Mouse (Mus musculus): Measurements from ENCODE around the gene Aqp5.

Gene Aqp5

DNA sequence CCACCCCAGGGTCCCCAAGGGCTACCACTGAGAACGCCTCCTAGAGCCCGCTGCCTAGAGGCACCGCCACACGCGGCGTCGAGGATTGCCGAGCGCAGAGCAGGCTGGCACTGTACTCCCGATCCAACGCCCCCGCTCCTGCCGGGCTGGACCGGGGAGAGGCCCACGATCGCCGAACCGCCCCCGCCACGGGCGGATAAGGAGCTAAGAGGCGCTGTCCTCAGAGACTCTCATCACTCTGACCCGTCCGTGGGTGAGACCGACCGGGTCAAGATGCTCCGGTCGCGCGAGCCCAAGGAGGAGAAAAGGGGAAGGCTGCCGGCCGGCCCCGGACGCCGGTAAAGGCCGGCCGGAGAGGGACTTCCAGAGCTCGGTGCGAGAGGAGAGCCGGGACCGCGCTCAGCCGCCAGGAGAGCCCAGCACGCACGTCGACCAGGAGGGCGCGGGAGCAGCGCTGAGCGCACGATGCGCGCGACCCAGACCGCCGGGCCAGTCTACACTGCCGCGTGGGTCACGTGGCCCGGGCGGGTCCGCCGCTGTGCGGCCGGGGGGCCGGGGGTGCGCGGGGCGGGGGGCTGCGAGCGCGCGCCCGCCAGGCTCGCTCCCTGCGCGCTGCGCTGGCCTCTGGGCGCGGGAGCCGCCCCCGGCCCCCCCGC lies at the start of gene Aqp5:
Gene Aqp5, plus strand, starts transcription at position 354 of the 656 bp plus-strand sequence.
- no peak for DNase-seq

DNA sequence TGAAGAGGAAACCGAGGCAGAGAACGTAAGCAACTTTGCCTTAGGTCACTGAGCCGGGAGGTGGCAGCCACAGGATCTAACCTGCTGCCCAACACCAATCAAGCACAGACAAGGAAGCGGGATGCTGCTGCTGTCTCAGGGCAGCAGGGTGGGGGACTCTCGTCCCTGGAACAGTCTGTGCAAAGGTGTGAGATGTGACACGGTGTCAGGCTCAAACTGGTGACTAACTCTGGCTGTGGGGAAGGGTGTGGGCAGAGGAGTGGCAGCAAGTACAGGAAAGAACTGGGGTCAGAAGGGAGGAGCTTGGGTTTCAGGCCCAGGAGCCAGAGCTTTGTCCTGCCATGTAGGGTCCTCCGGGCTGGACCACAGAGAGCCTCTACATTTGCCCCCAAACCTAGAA lies 46.5 kb upstream of the Aqp5 start:
- no peak for DNase-seq

DNA sequence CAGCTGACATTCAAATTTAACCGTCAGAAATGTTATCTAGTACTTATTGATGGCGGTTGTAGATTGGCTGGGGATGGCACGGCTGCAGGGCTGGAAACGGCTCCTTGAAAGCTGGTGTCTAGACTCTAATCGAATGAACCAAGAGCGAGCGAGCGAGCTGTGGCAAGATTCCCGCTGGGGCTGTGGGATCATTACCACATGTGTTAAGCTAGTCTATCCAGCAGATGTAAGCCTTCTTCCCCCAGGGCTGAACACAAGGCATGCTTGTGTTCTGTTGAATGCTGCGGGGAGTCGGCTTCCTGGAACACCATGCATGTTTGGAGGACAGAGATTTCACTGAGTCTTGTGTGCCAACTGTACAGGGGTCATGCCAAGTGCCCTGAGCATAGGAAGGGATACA lies 44.0 kb upstream of the Aqp5 start:
- no peak for DNase-seq

DNA sequence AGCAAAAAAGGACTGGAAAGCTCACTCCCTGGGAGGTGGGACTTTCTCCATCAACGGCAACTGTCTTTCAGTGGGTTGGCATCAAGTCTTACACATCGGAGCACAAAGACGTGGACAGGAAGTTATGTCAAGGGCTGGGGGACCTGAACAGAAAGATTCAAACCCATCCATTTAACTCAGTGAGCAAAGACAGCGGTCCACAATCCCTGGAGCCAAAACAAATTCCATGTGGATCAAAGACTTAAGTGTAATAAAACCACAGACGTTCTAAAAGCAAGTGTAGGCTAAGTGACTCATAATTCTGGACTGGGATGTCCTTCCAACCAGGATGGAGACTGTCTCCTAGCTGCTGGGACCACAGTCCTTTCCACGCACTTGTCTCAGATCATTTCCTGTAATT lies 42.9 kb upstream of the Aqp5 start:
- DNase-seq: no peak

DNA sequence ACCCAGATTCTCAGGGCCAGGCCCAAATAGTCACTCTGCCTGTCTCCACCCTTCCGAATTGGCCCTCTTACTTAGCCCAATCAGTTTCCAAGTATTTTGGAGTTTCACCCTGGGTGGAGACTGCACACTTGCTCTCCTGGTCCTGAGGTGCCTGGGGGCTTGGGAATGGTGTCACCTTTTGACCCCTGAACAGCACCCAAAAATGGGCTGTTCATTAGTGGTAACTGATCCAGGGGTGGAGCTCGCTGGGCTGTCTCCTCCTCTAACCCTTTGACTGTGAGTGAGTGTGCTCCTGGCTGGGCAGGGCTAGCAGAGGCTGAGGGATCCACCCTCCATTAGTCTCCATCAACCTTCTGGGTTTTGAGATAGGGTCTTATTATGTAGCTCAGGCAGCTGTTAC lies 40.7 kb upstream of the Aqp5 start:
- DNase-seq: no peak

DNA sequence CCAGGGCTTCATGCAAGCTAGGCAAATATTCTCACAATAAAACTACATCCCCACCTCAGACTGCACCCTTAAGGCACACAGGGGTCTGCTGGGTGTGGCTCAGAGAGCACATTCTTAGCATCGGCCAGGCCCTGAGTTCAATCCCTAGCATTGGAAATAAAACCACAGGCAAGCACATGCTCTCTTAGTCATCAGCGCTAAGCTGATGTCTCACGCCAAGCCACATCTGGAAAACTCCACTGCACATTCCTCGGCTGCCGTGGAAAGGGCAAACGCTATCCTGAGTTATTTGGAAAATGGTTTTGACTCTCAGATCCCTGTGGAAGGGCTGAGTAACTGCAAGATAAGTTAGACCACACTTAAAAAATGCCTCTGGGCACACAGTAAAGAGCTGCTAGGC lies 36.8 kb upstream of the Aqp5 start:
- DNase-seq: no peak

DNA sequence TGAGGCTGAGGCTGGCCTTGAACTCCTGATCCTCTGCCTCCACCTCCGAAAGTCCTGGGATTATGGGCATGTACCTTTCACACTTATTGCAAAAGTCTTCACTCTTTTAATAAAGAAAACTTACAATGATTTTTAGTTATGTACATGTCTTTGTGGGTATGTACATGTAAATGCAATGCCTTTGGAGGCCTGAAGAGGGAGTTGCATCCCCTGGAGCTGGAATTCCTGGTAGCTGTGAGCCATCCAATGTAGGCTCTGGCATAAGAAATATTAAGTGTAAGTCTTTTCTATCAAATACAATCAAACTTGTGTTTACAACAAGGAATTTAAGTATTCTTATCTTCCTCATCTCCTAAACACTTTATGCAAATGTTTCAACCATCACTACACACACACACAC lies 31.6 kb upstream of the Aqp5 start:
- DNase-seq: no peak

DNA sequence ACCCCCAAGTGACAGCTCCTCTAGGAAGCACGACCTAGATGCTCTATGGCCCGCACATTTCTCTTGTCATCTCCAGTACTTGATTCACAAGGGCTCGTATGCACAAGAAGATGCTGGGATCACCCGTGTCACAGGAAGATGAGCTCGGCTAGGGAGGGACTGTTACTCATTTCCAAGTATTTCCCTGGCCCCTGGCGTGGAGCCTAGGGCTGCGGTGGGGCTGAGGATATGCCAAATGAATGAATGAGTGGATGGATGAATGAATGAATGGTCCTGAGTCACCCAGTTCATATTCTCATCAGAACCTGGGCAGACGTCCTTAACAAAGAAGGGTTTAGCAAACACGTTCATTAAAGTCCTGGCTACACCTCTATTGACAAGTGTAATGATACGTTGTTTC lies 30.3 kb upstream of the Aqp5 start:
- no peak for DNase-seq

DNA sequence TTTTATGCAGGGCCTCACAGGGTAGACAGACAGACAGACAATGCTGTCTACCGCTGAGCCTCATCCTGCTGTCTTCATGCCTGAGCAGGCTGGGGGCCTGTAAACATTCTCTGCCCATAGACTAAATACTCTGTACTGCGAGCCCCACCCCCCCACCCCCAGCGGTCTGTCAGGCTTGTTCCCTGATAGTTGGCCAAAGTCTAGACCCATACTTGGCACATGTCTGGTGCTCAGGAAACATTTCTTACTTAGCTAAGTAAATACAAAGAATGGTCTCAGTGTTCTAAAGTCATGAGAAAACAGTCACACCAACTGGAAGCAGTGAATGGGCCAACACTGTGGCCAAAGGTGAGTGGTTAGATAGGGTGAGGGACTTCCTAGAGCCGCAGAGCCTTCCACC lies 23.2 kb upstream of the Aqp5 start:
- no peak for DNase-seq

DNA sequence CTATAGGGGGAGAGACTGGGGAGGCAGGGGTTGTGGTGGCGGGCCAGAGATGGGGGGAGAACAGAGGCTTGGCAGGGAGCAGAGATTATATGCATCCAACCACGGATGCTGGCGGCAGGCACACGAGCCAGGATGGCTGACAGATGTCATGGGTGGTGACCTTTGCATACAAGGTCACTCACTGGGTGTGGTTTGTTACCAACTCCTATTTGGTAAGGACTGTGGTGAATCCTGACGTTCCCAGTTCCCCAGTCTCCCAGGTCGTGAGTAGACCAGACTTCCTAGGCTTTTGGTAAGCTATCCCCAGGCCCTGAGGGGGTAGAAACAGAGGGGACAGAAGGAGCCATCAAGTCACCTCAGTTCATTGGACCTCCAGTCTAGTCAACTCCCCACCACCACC lies 21.9 kb upstream of the Aqp5 start:
- DNase-seq: no peak

DNA sequence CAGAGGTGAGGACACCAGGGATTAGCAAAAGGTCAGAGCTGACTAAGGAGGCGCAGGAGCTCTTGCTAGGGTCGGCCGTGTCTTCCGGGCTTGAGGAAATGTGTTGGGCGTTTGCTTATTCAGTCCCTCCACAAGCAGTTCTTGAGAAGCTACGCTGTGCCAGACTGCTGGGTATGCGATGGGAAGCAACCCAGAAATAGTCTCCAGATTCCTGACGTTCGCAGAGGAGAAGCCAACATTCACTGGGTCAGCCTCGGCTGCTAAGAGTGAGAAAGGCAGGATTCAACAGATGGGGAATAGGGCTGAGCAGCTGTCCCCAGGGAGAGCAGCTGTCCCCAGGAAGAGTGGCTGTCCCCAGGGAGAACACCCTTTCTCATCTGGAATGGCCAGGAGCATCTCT lies 21.5 kb upstream of the Aqp5 start:
- no peak for DNase-seq

DNA sequence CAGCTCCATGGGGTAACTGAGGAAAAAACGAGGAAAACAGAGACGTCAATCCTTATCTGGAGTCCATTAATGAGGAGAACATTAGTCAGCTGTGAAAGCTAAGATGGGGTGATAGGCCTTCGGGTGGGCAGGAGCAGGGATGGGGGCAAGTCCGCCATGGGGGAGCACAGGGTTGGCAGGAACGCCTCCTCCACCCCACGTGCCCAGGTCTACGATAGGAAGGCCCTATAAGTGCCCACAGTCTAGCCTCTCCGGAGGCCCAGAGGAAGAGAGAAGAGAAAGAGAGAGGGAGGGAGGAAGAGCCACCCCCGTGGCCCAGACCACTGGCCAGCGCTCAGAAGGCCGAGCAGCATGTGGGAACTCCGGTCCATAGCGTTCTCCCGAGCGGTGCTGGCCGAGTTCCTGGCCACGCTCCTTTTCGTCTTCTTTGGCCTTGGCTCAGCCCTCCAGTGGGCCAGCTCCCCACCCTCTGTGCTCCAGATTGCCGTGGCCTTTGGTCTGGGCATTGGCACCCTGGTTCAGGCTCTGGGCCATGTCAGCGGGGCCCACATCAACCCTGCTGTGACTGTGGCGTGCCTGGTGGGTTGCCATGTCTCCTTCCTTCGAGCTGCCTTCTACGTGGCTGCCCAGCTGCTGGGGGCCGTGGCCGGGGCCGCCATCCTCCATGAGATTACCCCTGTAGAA lies 11.6 kb upstream of the Aqp5 start, which contains the start of gene Aqp2:
Gene Aqp2, plus strand, starts transcription at position 254 of the 684 bp plus-strand sequence.
- DNase-seq: no peak

DNA sequence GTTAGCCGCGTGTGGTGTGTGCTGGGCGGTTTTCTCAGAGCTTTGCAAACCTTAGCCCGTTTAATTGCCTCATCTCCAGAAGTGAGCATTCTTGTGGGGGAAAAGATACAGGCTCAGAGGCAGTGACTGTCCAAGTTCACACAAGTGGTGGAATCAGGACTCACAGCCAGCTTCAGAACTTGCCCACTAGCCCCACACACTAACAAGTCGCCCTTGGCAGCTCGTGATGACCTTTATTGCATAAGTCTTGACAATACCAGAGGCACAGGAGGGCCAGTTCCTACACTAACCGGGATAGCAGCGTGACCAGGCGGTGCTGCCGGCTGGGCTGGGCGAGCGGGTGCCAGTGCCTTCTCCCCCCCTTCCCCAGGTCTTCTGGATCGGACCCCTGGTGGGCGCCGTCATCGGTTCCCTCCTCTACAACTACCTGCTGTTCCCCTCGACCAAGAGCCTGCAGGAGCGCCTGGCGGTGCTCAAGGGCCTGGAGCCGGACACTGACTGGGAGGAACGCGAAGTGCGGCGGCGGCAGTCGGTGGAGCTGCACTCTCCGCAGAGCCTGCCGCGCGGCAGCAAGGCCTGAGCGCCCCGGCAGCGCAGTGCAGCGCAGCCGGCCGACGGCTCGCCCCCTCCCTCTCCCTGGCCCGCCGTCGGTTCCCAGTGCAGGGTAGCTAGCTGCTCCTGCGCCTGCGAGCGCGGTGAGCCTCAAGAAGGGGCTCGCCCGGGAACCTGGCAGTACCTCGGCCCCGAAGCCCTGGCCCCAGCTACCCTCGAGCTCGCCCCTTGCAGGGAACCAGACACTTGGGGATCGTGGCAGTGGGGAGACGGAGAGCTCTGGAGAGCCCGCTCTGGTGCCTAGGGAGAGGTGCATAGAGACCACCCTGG lies 6.9 kb upstream of the Aqp5 start:
- peak; percentile 43 for DNase-seq

DNA sequence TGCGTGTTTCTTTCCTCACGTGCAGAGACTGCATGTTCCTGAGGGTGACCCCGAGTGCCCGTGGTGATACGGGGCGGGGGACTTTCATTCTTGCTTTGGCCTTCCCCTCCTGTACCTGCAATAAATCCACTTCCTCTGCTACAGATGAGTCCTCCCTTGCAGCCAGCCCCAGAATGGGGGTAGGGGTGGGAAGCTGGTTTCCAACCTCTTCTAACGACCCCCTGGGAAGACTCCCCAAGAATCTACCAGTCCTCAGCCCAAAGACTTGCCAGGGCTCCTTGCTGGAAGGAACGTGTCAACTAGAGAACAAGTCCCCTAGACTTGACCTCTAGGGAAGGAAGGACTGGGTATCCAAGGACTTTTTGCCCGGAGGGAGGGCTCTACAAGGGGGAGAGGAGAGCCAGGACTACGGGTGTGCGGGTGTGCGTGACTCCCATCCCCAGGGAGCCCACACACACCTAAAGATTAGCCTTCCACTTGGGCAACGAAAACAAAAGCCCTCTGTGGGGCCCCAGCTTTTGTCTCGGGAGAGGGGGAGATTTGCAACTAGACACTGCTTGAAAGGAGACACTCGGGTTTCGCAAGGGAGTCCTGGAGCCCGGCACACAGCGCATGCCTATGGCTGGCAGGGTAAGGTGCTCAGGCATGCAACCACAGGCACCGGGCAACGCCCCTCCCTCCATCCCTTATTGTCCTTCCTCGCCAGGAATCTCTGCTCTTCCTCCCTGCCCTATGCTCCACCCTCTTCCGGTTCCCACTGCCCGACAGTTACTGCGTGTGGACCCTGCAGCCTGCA lies 6.0 kb upstream of the Aqp5 start:
- no peak for DNase-seq

DNA sequence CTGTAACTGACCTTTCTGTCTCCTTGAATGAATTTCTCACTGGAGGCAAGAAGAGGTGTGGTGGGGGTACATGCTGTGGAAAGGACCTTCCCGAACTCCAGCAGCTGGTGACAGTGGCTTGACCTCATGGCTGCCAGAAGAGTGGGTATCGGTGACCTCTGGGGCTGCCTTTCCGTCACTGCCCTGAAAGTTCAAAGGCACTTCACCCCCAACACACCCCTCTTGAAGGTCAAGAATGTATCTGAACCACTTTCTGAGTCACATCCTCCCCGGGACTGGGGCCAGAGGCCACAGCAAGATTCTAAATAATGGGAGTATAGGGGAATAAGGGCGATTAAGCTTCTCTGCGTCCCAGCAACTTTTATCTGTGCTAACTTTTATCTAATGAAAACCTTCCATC lies 4.8 kb upstream of the Aqp5 start:
- DNase-seq: no peak

DNA sequence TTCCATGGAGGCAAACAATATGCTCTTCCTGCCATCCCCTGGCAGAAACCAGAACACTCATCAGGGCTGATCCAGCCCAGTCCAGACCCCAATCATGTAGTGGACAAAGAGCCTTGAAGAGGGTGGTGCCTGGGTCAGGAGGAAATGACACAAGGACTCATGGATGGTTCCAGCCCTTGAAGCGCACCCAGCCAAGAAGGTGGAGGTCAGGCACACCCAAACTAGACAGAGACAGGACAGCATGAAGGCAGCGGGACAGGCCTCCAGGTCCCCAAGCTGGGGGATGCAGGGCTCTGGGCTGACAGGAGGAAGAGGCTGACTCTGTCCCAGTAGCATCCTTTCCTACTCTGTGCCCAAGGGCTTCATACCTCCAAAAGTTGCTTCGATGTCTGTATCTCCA lies 4.1 kb upstream of the Aqp5 start:
- DNase-seq: no peak

DNA sequence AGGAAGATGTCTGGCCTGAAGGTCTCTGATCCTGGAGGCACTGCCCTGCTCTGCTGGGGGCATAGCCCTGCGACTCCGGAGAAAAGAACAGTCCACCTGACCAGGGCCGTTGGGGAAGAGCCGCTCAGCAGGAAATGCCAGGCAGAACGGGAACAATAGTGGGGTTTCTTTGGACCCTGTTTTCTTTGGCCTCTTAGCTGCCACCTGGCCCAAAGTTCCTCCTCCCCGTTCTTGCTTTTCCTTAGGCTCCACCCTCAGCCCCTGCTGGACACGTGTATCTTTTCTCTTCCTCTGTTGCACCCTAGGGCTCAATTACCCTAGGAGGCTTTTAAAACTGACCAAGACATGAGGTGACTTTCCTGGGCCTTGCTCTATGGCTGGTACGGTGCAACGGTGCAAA lies 1.3 kb upstream of the Aqp5 start:
- no peak for DNase-seq

DNA sequence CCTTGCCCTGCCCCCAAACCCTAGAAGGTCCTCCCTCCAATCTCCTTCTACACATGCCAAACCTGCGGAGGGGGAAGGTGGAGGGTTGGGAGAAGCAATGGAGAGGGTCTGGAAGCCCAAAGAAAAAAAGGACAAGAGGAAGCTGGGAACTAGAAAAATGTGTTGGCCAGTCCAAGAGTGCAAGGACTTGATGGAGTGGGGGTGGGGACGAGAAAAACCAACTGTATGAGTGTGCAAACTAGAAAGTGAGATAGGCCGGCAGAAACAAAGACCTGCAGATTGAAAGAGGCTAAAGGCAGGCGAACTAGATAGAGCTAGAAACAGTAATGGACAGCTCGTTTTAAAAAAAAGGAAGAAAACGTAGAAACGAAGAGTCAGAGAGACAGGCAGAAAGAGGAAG lies 878 bp upstream of the Aqp5 start:
- DNase-seq: no peak

DNA sequence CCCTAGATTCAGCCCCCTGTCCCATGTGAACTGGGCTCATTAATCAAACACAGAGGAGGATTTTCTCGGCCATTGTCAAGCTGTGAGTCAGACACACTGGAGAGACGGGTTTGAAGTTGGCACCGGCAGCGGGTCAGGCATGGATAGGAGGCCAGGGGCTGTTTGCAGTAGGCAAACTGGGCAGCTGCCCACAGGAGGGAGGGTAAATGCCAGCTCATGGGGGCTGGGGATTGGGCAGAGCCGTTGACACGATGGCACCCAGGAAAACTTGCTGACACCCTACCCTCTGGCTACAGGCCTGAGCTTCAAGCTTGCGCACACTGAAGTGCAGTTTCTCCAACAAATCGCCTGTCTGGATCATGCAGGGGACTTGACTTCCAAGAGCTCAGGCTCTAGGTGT lies 1.6 kb downstream of the Aqp5 start:
- no peak for DNase-seq

DNA sequence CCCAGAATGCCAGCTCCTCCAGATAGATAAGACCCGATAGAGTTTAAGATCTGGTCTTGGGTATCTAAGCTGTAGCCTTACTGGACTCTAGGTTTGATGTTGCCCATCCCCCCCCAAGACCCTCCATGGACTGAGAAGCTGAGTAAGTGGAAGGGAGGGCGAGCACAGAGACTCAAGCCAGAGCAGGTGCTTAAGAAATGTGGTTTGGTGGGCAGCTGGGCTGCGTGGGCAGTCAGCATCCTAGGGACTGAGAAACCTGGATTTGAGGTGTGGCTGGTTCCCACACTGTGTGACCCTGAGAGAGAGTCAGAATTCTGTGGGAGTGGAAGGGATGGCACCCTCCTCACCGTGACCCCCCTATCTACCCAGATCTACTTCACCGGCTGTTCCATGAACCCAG lies 2.3 kb downstream of the Aqp5 start:
- no peak for DNase-seq

DNA sequence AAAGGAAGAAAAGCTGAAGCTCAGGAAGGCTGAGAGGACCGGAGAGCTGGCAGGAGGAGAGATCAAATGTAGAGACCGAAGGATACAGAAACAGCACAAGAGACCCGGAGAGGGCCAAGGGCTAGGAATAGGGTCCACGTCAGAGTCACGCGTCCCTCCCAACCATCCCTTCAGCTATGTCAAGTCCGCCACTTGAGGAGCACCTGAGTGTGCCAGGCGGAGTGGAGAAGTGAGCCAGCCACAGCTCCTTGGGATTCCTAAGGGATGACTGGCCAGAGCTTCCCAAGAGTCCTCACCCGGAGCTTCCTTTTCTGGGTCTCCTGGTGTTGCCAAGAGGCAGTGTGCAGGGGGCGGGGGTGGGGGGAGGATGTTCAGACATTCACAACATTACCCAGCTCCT lies 4.4 kb downstream of the Aqp5 start:
- DNase-seq: no peak

DNA sequence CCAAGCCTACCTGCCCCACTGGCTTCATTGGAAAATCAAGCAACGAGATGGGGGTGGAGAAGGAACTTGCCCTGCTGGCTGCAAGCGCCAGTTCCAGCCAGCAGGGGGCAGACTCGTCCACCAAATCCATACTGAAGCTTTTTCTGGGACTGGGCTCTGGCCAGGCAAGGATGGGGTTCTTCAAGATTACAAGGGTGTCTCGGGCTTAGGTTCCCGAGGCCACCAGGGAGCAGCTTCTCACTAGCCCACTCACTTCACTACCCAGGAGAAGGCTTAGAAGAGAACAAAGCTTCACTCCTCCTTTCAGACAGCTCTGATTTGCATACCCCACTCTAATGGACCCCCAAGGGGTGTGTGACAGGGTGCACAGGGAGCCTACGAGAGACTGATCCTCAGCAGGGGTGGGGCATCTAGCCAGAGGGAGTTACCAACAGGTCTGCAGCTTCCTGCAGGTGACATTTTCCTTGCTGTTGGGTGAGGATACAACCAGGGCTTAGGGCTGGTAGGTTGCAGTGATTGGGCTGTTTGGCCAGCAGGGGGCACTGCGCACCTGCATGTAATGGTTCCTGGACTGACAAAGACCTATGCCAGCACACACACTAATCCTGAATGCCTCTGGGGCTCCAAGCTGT lies 5.6 kb downstream of the Aqp5 start:
- peak; percentile 93 for DNase-seq

DNA sequence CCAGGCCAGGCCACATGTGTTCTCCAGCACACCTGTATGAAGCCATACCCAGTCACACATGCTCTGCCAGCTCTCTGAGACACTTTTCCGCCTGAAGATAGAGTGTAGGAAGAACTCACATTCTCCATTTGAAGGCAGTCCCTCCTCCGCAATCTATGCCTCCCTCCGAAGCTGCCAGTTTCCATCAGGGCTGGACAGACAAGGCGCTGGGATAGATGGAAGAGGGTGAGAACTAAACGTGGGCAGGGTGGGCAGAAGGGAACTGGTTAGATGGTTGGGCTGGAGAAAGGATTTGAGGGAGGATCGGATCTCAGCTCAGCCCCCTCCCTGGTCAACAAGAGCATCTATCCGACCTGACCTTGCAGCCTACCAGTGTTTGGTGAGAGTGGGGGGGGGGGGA lies 6.3 kb downstream of the Aqp5 start:
- no peak for DNase-seq
